Mouse (Mus musculus) heart, postnatal 25 days (tissue): ENCODE measurements around the gene Tbxas1. TPM values are rescaled to one million over a fixed set of nuclear protein-coding genes. Genes with fewer than 3 reads are reported as not detected.
A peak's percentile ranks its signal among the peaks of the same experiment; 100 is the strongest.

ENCODE experiments used
- DNase-seq: peaks from one replicate; pipeline ENCODE4 v3.0.0; 2022; ENCODE audit warnings: low spot score
- intact Hi-C: fragments of 180-260 bp; cut with DNase I; formaldehyde crosslinking; loops from one replicate; pipeline ENCODE4 v1.15.1; 2025
- total RNA-seq, 2 experiments: library from RNA; stranded (reverse); gene quantifications; 2 replicates each; pipeline ENCODE4 v1.2.3; 2021

Tbxas1 gene
- total RNA-seq, 2 experiments from 2014 or later = 1.8 to 2.0 TPM

DNA sequence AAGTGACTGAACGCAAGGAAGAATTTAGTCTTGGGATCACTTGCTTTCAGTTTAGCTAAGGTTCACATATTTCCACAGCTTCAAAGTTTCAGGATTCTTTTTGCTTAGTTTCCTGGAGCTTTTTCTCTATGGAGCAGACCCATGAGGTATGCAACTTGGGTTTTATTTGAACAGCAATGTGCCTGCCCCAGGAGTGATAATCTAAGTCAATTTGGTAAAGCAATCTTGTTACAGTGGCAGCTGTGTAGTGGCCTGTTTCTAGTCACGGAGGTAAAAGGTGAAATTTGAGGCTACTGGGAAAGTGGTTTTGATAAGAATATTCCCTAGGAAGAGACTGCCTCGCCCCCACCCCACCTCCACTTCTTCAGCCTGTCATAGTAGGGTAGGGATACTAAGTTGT is 9.3 kb downstream of the Tbxas1 start:
- DNase-seq = no peak
- intact Hi-C loops = no loop called here

DNA sequence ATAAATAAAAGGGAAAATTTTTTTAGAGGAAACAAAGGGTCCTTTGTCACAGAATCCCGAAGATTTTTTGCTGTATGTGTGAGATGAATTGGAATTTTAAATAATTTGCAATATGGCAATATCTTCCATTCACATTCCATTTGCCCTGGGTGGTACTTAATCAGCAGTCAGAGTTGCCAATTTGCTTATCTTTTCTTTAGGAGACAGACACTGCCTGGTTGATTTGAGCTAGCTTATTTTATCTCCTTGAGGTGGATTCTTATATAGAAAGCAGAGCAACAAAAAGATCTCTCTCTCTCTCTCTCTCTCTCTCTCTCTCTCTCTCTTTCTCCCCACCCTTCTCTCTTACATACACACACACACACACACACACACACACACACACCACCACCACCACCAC is 9.9 kb downstream of the Tbxas1 start:
- no peak for DNase-seq

DNA sequence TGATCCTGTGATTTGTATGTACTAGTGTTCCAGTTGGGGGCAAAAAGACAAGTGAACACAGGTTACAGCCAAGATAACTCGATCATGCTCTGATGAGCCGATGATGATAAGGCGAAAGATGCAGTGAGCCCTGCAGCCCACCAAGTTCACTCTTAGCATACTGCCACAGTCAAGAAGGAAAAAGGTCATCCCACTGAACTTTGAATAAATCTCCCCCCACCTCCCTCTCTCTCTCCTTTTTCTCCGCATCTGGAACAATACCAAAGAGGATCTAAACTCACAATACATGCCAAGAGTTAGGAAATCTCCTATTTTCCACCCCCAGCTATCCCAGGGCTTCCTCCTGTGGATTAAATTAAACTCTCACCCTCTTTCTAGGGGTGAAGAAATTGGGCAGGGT is 12.2 kb downstream of the Tbxas1 start:
- DNase-seq = no peak
- intact Hi-C loops = no loop called here

More for the DNA sequence above, 9.9 kb downstream of the Tbxas1 start:
- intact Hi-C loops = no loop called here

DNA sequence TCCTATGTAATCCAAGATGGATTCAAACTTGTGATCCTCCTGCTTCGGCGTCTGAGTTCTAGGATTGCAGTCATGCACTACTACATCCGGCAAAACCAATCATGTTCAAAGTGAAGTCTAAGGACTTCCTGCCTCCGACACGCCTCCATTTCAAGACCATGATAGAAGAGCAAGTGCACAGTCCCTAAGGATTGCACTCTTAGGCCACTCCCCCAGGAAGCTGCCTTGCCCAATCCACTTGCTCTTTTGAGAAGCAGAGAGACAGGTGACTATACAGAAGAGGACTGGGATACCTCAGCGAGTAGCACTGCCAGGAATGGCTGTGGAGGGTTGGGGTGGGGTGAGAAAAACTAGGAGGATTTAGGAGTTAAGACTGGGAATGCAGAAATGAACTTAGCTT is 14.0 kb downstream of the Tbxas1 start:
- DNase-seq = no peak
- intact Hi-C loops = no loop called here

DNA sequence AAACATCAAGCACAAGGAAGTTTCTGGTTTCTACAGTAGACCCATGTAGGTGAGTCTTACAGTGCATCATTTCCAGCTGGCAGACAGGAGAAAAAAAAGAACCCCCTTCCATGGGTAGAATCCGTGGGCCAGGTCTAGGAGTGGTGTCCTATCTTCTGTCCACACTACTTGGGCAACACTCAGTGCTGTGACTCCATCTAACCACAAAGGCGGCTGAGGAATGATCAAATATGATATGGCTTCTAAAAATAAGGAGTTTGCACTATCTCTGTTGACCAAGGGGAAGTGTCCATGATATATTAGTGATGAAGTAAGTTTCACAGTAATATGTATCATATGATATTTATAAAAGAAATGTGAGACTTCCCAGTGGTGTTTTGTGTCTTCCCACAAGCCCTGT is 16.8 kb downstream of the Tbxas1 start:
- no peak for DNase-seq
- intact Hi-C loops = no loop called here

DNA sequence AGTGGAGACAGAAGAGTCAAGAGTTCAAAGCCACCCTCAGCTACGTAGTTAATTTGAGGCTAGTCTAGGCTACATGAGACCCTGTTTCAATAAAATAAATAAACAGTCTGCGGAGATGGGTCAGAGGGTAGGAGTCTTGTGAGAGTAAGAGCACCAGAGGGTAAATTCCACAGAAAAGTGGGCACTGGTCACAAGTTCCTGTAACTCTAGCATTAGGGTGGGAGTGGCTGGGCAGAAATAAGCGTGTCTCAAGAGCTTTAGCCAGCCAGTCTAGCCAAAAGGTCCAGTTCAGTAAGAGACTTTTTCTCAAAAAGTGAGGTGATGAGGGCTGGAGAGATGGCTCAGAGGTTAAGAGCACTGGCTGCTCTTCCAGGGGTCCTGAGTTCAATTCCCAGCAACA is 18.4 kb downstream of the Tbxas1 start:
- DNase-seq = no peak
- intact Hi-C loops = no loop called here

DNA sequence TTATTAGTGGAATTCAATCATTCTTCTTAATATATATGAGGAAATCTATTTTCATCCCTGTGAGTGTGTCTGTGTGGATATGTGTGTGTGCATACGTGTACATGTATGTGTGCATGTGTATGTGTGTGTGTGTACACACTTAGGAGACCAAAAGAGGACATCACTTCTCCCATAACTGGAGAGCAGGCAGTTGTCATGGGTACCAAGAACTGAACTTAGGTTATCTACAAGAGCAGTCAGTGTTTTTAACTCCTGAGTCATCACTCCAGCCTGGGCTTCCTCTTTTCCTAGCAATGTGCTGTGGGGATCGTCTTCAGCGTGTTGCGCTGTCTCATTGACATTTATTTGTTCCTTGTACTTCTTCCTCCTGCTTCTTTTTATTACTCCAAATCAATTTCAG is 24.9 kb downstream of the Tbxas1 start:
- intact Hi-C loops = no loop called here
- no peak for DNase-seq

DNA sequence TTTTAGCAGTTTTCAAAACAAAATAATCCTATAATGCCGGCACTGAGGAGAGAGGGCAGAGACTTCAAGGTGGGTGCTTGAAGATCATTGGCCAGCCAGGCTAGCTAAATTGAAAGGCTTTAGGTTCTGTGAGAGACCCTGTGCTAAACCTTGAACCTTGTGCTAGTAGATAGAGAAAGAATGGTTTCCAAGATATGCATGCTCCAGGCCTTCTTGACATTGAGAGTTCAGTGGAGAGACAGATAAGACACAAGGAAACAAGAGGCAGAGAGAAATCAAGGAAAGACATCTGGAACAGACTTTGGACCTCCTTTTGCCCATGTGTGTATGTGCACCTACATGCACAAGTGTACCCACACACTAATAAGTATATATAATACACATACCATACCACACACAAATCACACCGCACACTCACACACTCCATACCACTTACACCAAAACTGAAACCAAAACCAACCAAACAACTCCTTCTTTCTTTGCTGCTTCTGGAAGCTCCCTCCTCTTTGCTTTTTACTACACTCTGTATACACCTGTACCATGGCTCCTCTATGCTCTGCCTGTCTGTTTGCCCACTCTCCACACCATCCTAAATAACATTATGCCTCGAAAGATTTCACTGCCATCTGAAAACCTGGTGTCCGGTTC is 25.4 kb downstream of the Tbxas1 start:
- no peak for DNase-seq
- intact Hi-C loops = no loop called here

DNA sequence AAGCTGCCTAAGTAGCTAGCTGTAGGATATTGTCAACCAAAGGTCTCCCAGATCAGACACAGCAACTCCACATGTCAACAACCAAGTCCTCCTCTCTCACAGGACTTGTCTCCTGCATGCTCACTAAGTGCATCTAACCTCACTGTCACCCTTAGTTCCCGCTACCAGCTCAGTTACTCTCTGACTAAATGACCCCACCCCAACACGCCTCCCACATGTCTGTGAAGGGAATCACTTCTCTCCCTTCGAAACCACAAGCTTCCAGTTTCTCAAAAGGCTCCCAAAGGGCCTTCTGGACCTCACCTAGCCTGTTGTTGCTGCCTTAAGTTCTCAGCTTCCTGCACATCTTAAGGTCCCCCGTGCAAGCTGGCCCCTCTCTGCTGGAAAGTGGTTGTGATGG is 25.9 kb downstream of the Tbxas1 start:
- intact Hi-C loops = no loop called here
- no peak for DNase-seq

DNA sequence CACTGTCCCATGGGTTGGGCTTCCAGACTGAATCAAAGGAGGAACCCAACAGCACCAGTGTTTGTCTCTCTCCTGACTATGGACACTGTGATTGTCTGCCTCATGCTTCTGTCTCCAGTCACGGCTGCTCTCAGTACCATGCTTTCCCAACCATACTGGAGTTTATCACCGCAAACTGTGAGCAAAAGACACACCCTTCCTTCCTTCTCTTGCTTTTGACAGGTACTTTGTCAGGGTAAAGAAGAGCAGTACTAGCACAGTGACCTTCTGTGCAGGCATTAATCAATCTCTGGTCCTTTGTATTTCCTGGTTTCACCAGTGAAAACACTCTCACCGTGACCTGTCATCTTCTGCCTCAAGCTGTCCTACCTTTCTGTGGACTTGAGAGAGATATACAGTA is 26.4 kb downstream of the Tbxas1 start:
- no peak for DNase-seq
- intact Hi-C loops = no loop called here

DNA sequence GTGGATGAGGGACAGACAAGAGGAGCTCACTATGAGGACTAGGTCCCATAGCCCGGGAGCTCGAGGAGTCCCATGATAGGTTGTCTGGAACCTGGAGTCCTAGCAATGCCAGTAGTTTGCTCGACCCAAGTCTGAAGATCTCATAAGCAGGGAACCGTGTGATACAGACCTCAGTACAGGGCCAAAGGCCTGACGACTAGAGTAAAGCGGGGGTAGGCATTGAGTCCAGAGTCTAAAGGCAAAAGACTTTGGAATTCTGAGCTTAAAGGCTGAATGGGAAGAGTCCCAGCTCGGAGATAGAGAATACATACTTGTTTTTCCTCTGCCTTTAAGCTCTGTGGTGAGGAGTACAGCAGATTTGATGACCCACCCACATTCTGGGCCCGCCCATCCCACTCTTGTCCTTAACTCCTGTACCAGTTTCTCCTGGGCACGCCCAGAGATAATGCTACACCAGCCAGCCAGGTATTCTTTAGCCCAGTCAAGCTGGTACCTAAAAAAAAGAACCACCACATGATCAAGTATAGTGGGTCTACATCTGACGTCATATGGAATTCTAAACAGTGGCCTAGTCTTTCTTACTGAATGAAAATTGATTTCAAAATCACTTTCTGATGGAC is 27.7 kb downstream of the Tbxas1 start:
- intact Hi-C loops = no loop called here
- DNase-seq = no peak

DNA sequence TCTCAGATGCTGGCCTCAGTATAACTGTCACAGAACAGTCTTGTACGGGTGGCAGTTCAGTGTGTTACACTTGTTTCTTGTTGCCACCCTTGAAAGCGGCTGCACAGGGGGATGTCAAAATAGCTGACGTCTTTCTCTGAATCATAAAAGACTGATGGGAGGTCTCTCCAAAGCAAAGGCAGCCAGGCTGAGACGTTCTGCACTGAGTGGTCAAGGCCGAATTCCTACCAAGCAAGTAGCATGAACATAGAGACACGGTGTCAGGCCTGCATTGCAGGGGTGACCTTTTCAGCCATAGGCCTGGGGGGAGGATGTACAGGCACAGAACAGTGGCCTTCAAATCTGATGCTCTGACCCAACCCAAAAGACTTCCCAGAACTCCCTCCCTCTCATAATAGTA is 30.8 kb downstream of the Tbxas1 start:
- intact Hi-C loops = no loop called here
- no peak for DNase-seq

DNA sequence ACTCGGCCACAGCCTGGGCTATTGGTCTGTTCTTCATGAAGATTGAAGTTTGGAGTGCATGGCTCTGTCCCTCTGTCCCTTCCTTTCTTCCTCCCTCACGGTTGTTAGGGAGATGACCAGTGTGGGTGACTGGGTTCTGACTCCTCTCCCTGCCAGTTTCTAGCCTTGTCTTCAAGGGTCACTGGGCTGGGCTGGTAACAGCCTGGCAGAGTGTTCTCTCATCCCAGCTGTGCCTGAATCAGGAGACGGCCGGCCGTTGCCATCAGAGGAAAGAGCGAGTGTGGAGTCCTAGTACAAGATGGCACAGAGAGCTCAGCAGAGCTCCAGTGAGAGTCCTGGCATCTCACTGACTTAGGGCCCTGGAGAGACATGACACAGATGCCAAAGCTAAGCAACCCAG is 33.2 kb downstream of the Tbxas1 start:
- intact Hi-C loops = no loop called here
- DNase-seq = no peak

DNA sequence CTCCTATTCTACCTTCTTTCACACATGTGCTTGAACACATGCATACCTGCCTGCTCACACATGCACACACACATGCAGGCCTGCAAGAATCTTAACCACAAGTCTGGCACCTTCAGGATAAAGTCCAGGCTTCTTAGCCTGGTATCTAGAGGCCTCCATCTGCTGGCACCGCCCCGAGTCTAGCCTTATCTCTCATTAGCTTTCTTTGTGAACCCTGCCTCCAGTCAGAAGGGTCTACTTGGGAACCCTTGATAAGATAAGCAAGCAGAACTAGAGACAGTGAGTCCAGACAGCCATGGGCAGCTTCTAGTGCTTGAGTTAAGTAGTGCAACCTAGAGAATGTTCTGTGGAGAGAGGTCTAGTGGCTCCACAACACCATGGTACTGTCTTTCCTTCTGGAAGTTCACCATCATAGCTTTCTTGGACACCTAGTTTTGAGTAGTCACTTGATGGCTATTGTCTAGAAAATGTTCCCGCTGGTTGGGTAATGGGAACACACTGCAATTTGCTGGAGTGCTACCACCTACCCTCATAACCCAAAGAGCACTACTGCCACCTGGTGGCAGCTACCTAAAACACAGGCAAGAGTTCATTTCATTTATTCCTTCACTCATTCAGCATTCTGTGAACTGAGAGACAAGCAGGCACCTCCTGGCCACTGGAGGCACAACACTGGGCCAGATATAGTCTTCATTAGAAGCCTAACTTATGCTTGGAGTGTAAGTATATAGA is 35.8 kb downstream of the Tbxas1 start:
- intact Hi-C loops = loop anchor here (1.0 to 5.0 kb wide), 4 partner anchors 34 to 260 kb away; partner anchors contain the start of gene Hipk2
- peak; percentile 14 for DNase-seq

DNA sequence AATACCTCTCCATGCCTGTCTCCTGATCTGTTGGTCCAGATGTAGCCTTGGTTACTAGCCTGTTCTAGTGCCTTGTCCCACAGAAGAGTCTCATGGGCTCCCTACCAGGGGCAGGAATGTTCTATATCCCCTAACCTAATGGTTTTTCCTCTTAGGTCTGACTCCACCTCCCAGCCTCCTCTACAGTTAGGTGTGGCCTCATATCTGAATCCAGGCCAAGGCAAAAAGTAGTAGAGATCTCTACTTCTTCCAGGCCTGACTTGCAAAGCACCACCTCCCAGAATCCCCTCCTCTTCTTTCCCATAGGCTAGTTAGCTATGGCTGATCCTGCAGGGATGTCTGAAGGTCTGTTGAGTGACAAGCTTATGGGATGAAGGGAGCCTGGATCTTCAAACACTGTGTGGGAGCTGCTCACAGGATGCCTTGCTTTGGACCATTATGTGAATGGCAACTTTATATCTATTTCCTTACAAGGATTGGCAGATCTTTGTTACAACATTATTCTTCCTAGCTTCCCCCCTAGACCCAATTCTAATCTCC is 37.0 kb downstream of the Tbxas1 start:
- no peak for DNase-seq

DNA sequence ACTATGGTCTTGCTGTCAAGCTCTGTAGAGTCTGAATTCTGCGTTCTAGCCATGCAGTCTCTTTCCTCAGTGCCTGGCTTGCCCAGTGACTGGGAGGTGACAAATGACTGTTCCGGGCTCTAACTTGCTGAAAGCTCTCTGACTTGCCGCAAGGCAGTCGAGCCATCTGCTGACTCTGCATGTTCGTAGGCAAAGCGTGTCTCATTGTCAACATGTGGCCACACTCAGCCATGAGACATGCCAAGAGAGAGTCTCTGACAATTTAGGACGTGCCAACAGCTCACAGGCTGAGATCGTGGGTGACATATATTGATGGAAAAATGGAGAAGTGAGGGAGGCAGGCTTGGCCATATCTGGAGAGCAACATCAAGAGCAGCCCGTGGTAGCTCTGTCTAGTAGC is 37.6 kb downstream of the Tbxas1 start:
- intact Hi-C loops = loop anchor here (5.0 kb wide), 1 partner anchor 154 kb away; no protein-coding TSS in a partner anchor
- DNase-seq = no peak

More for the DNA sequence above, 37.0 kb downstream of the Tbxas1 start:
- intact Hi-C loops = loop anchor here (5.0 kb wide), 1 partner anchor 155 kb away; no protein-coding TSS in a partner anchor

DNA sequence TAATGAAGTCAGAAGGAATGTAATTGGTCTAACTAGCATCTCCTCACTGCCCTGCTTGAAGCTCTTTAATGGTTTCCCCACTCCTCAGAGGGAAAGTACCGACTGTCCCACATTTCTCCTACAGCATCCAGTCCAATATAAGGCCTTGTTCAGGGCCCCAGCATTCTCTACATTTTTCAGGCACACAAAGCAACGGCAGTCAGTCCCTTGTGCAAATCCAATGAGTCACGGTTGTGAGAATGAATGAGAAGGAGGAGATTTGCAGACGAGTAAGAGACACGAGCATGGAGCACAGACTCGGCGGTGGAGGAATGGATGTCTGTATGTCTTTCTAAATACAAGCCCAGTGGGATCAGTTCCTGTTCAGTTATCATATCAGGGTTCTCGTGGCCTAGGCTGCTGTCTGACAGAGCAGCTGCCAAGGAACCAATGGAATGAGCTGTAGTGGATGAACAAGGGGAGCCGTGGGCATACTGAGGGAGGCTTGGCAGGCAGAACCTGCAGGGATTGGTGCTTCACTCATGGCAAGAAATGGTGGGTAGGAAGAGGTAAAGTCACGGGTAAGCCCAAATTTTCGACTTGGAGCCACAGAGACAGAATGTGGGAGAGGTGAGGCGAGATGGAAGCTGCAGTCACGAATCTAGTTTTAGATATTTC is 38.3 kb downstream of the Tbxas1 start:
- no peak for DNase-seq
- intact Hi-C loops = loop anchor here (5.0 kb wide), 1 partner anchor 154 kb away; no protein-coding TSS in a partner anchor

DNA sequence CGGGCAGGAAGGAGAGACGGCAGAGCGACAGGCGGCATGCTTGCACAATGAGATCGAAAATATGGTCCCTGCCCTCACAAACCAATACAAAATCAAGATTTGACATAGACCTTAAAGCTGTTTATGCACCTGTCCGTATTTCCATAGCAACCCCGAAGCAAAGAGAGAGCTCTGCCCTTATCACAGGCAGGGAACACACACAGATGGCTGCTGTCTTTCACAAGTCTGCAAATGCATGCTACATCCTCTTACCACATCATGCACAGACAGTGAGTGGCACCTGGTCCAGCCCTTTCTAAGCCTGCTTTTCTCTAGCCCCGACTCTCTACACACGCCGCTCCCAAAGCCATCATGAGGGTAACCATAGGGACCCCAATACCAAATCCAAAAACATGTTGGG is 39.0 kb downstream of the Tbxas1 start:
- intact Hi-C loops = loop anchor here (5.0 kb wide), 1 partner anchor 153 kb away; no protein-coding TSS in a partner anchor

DNA sequence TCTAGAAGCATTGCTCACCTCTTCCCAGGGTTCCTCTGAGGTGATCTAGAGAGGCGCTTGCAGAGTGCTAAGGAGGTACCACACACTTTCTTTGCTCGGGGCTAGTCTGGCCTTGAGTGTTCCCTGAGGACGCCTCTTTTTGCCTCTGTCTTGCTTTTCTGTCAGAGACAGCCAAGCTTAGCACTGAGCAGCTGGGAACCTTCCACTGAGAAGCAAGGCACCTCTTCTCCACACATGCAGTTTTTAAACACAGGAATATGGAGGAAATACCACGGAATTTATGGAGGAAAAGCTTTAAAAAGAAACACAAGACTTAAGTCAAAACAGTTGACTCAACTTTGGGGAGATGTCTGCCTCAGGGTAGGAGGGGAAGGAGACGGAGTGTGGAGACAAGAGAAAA is 40.6 kb downstream of the Tbxas1 start:
- intact Hi-C loops = no loop called here
- DNase-seq = no peak

More for the DNA sequence above, 39.0 kb downstream of the Tbxas1 start:
- no peak for DNase-seq

DNA sequence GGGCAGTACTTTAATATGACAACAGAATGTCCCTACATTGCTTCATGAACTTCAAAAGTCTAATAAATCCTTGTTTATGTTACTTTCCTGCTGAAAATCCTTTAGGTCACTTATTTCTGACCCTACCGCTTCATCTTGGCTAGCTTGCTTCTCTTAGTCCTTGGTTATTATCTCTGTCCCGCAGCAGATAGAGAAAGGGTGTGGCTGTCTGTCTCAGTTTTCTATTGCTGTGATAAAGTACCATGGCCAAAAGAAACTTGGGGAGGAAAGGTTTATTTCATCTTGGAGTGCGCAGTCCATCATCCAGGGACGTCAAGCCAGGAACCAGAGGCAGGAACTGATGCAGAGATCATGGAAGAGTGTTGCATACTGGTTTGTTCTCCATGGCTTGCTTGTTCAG is 41.4 kb downstream of the Tbxas1 start:
- intact Hi-C loops = no loop called here

More for the DNA sequence above, 41.4 kb downstream of the Tbxas1 start:
- DNase-seq = no peak
